Mouse (Mus musculus): ENCODE measurements around the gene Hist1h2ak.
"Not testable (repeated sequence)": the region's sequence is repeated elsewhere in the genome, so short reads cannot be mapped to it uniquely, and the experiment has no call there.

Gene Hist1h2ak

GRCm38 (mm10) chr13:21755707-21756106, 2.1 kb upstream of the Hist1h2ak start:
- DNase-seq (ENCODE audit: low spot score) = no peak

DNA sequence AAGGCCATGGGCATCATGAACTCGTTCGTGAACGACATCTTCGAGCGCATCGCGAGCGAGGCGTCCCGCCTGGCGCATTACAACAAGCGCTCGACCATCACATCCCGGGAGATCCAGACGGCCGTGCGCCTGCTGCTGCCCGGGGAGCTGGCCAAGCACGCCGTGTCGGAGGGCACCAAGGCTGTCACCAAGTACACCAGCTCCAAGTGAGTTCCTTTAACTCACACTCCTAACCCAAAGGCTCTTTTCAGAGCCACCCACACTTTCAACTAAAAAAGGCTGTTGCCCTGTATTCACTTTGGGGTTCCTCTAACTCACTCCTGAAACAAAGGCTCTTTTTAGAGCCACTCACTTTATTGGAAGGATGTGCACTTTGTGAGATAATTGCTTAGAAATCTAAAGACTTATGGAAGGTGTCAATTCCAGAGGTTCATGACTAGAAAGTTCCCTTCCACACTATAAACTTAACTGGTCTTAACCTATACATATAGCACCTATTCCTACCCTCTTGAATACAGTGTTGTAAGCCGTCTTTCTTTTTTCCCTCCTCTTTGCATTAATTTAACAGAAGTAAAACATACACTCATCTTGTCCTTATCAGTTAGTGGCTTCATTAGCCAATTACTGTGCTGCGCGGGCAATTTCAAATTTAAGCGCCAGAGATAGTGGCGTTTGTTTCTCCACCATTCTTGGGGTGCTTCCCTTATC, 821 bp upstream of the Hist1h2ak start:
- not testable (repeated sequence) for DNase-seq (ENCODE audit: low spot score)

DNA sequence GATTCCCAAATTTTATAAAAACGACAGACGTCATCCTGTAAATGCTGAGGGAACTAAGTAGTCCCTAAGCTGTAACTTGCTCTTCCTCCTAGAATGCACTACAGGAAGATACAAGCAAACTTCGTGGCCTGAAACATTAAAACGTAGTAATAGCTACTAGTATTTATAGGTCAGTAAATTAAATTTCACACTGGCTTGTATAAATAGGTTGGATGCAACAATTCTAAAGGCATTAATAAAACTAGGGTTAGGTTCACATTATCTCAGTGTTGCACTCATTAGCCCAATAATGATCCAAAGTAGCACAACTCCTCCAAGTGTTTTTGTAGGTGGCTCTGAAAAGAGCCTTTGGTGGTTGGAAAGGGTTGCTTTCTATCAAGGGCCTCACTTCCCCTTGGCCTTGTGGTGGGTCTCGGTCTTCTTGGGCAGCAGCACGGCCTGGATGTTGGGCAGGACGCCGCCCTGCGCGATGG, 540 bp downstream of the Hist1h2ak start:
- no peak for DNase-seq (ENCODE audit: low spot score)

DNA sequence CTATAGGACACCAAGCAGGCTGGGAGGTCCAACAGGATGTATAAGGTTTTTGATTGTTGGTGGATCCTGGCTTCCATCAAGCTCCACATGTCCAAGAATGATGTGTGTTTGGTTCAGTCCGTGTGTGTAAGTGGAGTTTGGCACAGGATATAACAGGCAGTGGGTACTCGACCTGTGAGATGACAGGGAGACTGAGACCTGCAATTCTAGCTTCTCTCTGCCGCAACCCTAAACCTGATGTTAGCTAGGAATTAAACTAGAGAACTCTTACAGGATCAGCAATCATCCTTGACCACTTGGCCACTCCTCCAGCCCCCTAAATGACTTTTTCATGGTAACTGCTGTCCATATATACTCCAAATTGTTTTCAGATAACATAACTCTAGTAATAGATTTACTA, 1.3 kb downstream of the Hist1h2ak start:
- DNase-seq (ENCODE audit: low spot score) = no peak

DNA sequence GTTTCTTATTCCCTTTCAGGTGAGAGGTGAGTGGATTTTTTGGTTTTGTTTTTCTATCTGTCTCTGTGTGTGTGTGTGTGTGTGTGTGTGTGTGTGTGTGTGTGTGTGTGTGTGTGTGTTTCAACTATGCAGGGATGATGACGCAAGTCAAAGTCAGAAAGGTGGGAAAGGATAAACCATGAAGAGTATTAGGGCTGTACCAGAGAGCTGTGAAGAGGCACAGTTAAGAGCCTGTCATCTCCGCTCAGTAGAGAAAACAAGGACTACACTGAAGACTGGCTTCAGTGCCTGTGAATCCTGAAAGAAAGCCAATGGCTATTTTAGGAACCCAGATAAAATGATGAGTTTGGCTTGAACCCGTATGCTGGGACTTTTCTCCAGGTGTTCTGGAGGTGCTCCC, 1.8 kb downstream of the Hist1h2ak start:
- DNase-seq (ENCODE audit: low spot score) = no peak

DNA sequence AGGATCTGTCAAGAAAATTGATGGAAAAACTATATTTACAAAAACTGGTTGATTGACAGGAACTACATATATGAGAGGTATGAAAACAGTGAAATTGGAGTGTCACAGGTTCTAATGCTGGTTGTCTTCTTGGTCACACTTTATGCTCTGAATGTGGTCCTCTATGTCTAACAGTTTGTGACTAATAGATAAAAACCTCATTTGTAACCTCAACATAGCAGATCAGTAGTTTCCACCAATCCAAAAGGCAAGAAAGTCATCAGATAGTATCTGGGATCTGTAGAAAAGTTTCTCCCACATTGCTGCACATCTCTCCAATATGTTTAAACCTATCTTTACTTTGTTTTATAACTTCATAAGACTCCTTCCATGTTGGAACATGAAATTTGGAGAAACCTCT, 2.2 kb downstream of the Hist1h2ak start:
- DNase-seq (ENCODE audit: low spot score) = no peak

DNA sequence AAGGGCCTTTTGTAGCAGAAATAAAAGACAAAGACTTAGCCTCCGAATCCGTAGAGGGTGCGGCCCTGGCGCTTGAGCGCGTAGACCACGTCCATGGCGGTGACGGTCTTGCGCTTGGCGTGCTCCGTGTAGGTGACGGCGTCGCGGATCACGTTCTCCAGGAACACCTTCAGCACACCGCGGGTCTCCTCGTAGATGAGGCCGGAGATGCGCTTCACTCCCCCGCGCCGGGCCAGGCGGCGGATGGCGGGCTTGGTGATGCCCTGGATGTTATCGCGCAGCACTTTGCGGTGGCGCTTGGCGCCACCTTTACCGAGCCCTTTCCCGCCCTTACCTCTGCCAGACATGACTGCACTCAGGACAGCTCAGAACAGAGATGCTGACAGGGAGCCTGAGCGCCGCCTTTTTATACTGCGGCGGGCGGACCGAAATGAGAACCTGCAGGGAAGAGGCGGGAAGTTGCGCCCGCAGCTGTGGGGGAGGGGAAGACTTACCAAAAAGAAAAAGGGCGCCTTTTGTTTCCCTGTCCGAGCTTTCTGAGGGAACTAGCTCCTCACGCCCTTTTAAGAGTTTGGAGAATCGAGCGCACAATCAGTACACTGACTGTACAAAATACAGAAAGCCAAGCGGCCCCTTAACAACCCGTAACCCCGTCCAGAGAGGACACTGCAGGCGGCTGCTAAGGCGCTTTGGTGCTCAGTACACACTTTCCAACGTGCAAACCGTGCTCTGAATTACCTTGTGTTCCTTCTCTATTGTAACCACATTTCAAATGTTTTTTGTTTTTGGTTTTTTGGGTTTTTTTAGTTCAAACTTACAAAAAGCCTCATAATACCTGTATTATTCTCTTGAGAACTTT, 3.2 kb downstream of the Hist1h2ak start, which contains the start of gene Hist1h4k:
Gene Hist1h4k, minus strand, starts transcription at position 347 of the 859 bp plus-strand sequence.
- peak; percentile 92 for DNase-seq (ENCODE audit: low spot score)

DNA sequence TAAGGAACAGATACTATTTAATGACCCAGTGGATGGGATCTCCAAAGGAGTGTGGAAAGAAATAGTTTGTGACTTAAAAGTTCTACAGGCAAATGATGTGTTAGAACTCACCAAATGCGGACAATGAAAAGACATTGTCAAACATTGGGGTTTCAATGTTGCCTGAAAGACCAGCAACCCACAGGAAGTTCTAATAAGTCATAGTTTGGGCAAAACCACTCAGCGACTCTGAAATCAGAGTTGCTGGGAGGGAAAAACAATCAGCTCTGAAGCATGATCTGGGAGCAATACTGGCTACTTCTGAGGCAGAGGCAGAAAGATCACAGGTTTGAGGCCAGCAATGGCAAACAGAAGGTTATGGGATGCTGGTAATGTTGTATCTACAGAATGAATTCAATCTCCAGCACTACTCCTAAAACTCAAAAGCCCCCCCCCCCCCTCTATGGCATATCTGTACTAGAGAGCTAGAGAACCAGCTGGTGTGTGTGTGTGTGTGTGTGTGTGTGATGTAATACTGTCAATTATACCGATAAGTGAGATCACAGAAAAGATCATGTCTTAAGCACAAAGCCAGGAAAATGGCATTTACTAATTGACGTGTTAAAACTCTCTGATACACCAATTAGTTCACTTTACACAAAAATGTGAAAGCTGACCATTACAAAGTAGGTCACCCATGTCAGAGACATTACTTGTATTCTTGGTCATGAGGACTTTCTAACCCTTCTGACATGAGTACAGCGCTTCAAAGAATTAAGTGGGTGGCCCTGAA, 4.1 kb downstream of the Hist1h2ak start:
- DNase-seq (ENCODE audit: low spot score) = no peak

DNA sequence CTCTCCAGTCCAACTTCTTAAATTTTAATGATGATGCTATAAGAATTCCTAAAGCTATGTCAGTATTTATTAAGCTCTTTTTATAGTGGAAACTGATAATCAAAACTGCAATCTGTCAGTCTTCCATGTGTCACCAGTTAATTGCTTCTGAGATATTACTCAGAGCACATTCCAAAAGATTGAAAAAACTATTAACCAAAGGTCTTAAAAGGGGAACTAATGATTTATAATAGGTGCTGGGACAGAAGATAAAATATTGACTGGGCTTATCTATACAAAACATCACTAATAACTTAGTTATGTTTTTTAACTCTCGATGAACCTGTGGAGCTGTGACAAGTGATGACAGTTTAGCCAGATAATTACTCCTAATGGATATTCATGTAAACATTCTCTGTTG, 8.6 kb downstream of the Hist1h2ak start:
- DNase-seq (ENCODE audit: low spot score) = no peak

- DNase-seq (ENCODE audit: low spot score) = peak; percentile 87
These were observed 18.5 kb downstream of the Hist1h2ak start, which contains the start of gene Hist1h4j for GRCm38 (mm10) chr13:21734906-21735767. Gene Hist1h4j (plus strand): TSS chr13:21735064.

DNA sequence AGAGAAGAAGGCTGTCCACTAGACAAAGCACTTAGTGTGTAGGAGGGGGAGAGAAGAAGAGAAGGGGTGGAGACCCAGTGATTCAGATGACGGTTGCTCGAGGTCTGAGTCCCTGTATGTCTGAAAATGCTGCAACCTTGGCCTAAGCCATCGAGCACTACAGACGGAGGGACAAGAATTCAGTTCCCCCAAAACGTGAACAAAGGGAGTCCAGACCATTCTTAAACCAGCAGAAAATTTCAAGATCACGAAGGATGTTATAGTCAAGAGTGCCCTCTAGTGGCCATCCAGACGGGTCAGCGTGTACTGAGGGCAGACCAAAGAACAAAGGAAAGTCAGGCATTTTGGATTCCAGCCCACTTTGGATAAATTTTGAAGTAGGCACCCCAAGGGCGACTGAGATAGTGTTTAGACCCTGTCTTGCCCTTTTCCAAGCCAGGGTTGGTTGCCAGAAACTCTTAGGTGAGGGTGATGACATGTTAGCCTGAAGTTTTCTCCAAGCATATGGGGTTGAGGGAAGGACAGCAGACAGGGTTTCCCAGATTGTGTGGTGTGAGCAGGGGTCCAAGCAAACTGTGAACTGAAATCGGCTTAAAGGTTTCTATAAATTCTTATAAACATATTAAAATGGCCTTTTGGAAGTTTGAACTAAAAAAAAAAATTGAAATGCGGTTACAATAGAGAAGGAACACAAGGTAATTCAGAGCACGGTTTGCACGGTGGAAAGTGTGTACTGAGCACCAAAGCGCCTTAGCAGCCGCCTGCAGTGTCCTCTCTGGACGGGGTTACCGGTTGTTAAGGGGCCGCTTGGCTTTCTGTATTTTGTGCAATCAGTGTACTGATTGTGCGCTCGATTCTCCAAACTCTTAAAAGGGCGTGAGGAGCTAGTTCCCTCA, 19.4 kb downstream of the Hist1h2ak start:
- DNase-seq (ENCODE audit: low spot score) = peak; percentile 73

- DNase-seq (ENCODE audit: low spot score) = no peak
These were observed 20.2 kb downstream of the Hist1h2ak start for GRCm38 (mm10) chr13:21733466-21733865.

GRCm38 (mm10) chr13:21729544-21729943, 24.1 kb downstream of the Hist1h2ak start:
- DNase-seq (ENCODE audit: low spot score) = no peak

DNA sequence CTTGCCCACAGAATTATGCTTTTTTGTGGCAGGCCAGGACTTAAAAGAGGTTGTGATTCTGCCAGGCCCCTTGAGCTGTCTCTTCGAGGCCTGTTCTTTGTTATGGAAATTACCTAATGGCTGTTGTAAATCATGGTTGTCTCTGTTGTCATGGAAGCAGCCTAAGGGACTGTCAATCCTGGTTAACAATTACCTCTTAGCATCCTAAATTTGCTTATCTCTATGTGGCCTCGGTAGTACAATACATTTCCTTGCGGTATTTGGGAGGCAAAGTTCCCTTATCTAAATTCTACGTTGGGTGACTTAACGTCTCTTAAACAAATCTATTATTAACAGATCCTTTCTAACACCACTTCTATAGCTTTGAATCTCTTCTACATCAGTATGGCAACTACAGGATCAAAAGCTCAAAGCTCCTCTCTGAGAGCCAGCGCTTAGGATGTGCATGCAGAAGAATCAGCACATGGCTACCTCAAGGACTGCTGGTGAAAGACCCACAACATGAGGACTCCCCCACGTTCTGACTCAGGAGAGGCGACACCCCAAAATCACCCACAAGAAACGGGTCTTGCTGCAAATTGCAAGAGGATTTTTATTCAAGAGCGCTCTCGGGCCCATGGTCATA, 25.6 kb downstream of the Hist1h2ak start:
- no peak for DNase-seq (ENCODE audit: low spot score)

- DNase-seq (ENCODE audit: low spot score) = no peak
These were observed 30.4 kb downstream of the Hist1h2ak start for GRCm38 (mm10) chr13:21722993-21723836.

GRCm38 (mm10) chr13:21722373-21722925, 31.2 kb downstream of the Hist1h2ak start:
- no peak for DNase-seq (ENCODE audit: low spot score)

DNA sequence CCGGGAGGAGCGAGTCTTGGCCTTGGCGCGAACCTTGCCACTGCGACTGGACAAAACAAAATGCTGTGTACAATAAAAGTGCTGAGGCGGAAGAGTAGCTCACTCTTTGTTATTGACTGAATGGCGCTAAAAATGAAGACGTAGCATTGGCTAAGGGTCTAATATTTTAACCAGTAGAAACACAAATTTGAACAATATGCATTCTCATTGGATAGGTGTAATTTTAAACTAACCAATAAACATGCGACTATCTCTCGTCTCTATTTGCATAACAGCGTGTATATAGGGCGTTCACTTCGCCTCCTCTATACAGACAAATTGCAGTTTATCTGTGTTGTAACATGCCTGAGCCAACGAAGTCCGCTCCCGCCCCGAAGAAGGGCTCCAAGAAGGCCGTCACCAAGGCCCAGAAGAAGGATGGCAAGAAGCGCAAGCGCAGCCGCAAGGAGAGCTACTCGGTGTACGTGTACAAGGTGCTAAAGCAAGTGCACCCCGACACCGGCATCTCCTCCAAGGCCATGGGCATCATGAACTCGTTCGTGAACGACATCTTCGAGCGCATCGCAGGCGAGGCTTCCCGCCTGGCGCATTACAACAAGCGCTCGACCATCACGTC, 31.8 kb downstream of the Hist1h2ak start, which contains the start of gene Hist1h2bm:
Gene Hist1h2bm, plus strand, starts transcription at position 288 of the 616 bp plus-strand sequence.
- peak; percentile 54 for DNase-seq (ENCODE audit: low spot score)

All from testis, postnatal 10 days (tissue).